Comparison of ENCODE assay signal across 9 mouse cellular contexts in the genomic region with DNA sequence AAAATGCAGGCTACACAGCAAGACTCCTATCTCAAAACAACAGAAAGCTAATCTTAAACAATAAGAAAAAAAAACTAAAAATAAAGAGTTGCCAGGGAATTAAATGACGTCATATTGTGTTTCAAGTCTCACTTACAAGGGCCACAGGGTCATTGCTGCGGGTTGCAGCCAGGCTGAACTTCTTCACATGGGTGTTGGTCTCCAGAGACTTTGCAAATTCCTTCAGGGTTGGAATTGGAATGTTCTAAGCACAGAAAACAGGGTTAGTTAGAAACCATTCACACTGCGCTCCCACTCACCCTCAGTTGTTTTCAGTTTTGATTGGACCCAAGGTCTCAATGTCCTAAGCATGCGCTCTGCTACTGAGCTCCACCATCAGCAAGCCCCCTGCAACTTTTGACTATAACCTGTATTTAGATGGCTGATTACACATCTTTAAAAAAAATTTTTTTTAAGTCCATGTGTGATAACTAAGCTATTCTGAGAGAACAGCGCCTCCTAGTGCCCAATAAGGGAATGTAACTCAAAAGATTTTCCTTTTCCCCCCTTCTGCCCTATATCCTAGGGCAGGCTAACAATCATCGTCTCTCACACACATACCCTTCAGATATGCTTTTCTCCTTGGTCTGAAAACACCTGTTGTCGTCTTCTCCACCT. TPM values are rescaled to one million over a fixed set of nuclear protein-coding genes. Genes with fewer than 3 reads are reported as not detected.
A peak's percentile ranks its signal among the peaks of the same experiment; 100 is the strongest.
DNase-seq lines count a peak whose midpoint lies in the region; ATAC-seq lines count a peak whose summit lies in the region.
"Had no signal": no experiment of that assay in that cellular context is flagged by ENCODE, and none has a peak within 500 bp of the region (broad histone marks: within the 10 kb centered on the region; RNA-seq: fewer than 3 reads in every experiment).

No protein-coding gene starts in this region.

- 51% methylated on average over 7 of the region's 7 CpGs for WGBS in heart, embryonic 11.5 days (ENCODE audit: insufficient replicate concordance)
- 41% methylated on average over 7 of the region's 7 CpGs for WGBS in kidney, embryonic 16.5 days
- WGBS in intestine, embryonic 16.5 days = 54% methylated on average over 7 of the region's 7 CpGs

- no peak overlapping the region for H3K4me2 ChIP-seq in heart, embryonic 11.5 days
- H3K4me2 ChIP-seq in kidney, embryonic 16.5 days (replicated peaks; ENCODE audit: low read depth, low read length) = no peak overlapping the region
- no peak overlapping the region for H3K4me2 ChIP-seq in intestine, embryonic 16.5 days (ENCODE audit: low read depth, low read length)
- H3K4me2 ChIP-seq: liver, embryonic 15.5 days had no signal

- no peaks in the 10 kb centered on the region for H3K36me3 ChIP-seq in heart, embryonic 11.5 days (ENCODE audit: control insufficient read depth, insufficient read depth, low read length)
- no peaks in the 10 kb centered on the region for H3K36me3 ChIP-seq in kidney, embryonic 16.5 days (ENCODE audit: insufficient read depth, low read length)
- H3K36me3 ChIP-seq in intestine, embryonic 16.5 days (ENCODE audit: control insufficient read depth, insufficient read depth, low read length) = no peaks in the 10 kb centered on the region
- H3K36me3 ChIP-seq: liver, embryonic 15.5 days had no signal

- no peaks in the 10 kb centered on the region for H3K9me3 ChIP-seq in heart, embryonic 11.5 days (replicated peaks; ENCODE audit: control insufficient read depth, low read length)
- no peaks in the 10 kb centered on the region for H3K9me3 ChIP-seq in kidney, embryonic 16.5 days (ENCODE audit: low read length)
- H3K9me3 ChIP-seq in intestine, embryonic 16.5 days (ENCODE audit: control insufficient read depth, low read length) = no peaks in the 10 kb centered on the region
- H3K9me3 ChIP-seq: liver, embryonic 15.5 days had no signal

- no peaks in the 10 kb centered on the region for H3K4me1 ChIP-seq in heart, embryonic 11.5 days (ENCODE audit: control insufficient read depth, insufficient read depth, low read length)
- H3K4me1 ChIP-seq in kidney, embryonic 16.5 days (ENCODE audit: insufficient read depth, low read length) = peaks cover 8% of the 10 kb centered on the region
- H3K4me1 ChIP-seq in intestine, embryonic 16.5 days (ENCODE audit: control insufficient read depth, insufficient read depth, low read length) = peaks cover 3% of the 10 kb centered on the region; the same call in 1 of the 2 replicates
- H3K4me1 ChIP-seq: liver, embryonic 15.5 days had no signal

- H3K27ac ChIP-seq in heart, embryonic 11.5 days (ENCODE audit: low read depth, low read length) = no peak overlapping the region
- no peak overlapping the region for H3K27ac ChIP-seq in kidney, embryonic 16.5 days (ENCODE audit: low read length)
- H3K27ac ChIP-seq in intestine, embryonic 16.5 days (ENCODE audit: low read length) = no peak overlapping the region
- H3K27ac ChIP-seq: liver, embryonic 15.5 days had no signal

- ATAC-seq in heart, embryonic 11.5 days (replicated peaks; ENCODE audit: insufficient number of reproducible peaks, low FRiP score, low TSS enrichment) = no peak
- ATAC-seq in CD4-positive, CD25-positive, alpha-beta regulatory T cell, adult 4 months = peak; percentile 74
- peak; percentile 40; the same call in 1 of the 2 replicates for ATAC-seq in kidney, embryonic 16.5 days (ENCODE audit: low FRiP score, low TSS enrichment)
- no peak for ATAC-seq in intestine, embryonic 16.5 days

- peak; percentile 94 for DNase-seq in heart, adult 11 months
- DNase-seq in c-Kit-positive CD71-positive TER-119-positive erythroid progenitor cells, embryonic 14.5 days (ENCODE audit: low spot score) = peak; percentile 50
- DNase-seq in retina, postnatal 7 days (ENCODE audit: low read depth, low spot score) = peak; percentile 29
- no peak for DNase-seq in layer of hippocampus, postnatal 36 days

- H3K4me3 ChIP-seq in heart, embryonic 11.5 days (ENCODE audit: low read depth, low read length) = no peak overlapping the region
- no peak overlapping the region for H3K4me3 ChIP-seq in kidney, embryonic 16.5 days (ENCODE audit: low read length)
- no peak overlapping the region for H3K4me3 ChIP-seq in intestine, embryonic 16.5 days (ENCODE audit: low read length)
- H3K4me3 ChIP-seq: liver, embryonic 15.5 days had no signal

- H3K9ac ChIP-seq in heart, embryonic 11.5 days (ENCODE audit: low read depth, low read length) = no peak overlapping the region
- H3K9ac ChIP-seq in kidney, embryonic 16.5 days (replicated peaks; ENCODE audit: low read length) = no peak overlapping the region
- H3K9ac ChIP-seq in intestine, embryonic 16.5 days (ENCODE audit: low read depth, low read length) = no peak overlapping the region
- H3K9ac ChIP-seq: liver, embryonic 15.5 days had no signal

- H3K27me3 ChIP-seq in heart, embryonic 11.5 days (ENCODE audit: control insufficient read depth, insufficient read depth, low read length) = no peaks in the 10 kb centered on the region
- no peaks in the 10 kb centered on the region for H3K27me3 ChIP-seq in kidney, embryonic 16.5 days (ENCODE audit: insufficient read depth, low read length)
- no peaks in the 10 kb centered on the region for H3K27me3 ChIP-seq in intestine, embryonic 16.5 days (replicated peaks; ENCODE audit: control insufficient read depth, insufficient read depth, low read length)
- H3K27me3 ChIP-seq: liver, embryonic 15.5 days had no signal

RNA-seq across cellular contexts. Expression of a gene that starts 22.4 kb away (rescaled TPM):
- polyA plus RNA-seq in heart, embryonic 11.5 days (2014; fragmentation: Nextera tagmentation; extraction: Ambion mirVana) = 80.0 and 86.9 TPM in 2 replicates
- 100 to 1,000 TPM; 147 to 187 TPM for polyA plus RNA-seq in CD4-positive, CD25-positive, alpha-beta regulatory T cell, adult 4 months (2017; shearing (Covaris generic))
- 157 and 167 TPM in 2 replicates for polyA plus RNA-seq in kidney, embryonic 16.5 days (2015; fragmentation: Nextera tagmentation; extraction: Ambion mirVana)
- polyA plus RNA-seq in intestine, embryonic 16.5 days (2015; fragmentation: Nextera tagmentation; extraction: Ambion mirVana) = 102 and 104 TPM in 2 replicates
- total RNA-seq in layer of hippocampus, postnatal 36 days (2021) = 10 to 100 TPM; 46.4 to 47.3 TPM

RNA-seq across cellular contexts. Expression of a gene that starts 29.3 kb away (rescaled TPM):
- 5.9 and 6.1 TPM in 2 replicates for polyA plus RNA-seq in heart, embryonic 11.5 days (2014; fragmentation: Nextera tagmentation; extraction: Ambion mirVana)
- under 1 TPM in 1 of 2 experiments, not detected in 1; 0.29 TPM for polyA plus RNA-seq in CD4-positive, CD25-positive, alpha-beta regulatory T cell, adult 4 months (2017; shearing (Covaris generic))
- 19.7 and 20.8 TPM in 2 replicates for polyA plus RNA-seq in kidney, embryonic 16.5 days (2015; fragmentation: Nextera tagmentation; extraction: Ambion mirVana)
- polyA plus RNA-seq in intestine, embryonic 16.5 days (2015; fragmentation: Nextera tagmentation; extraction: Ambion mirVana) = 10.7 and 16.2 TPM in 2 replicates
- total RNA-seq in layer of hippocampus, postnatal 36 days (2021) = 100 to 1,000 TPM; 370 to 392 TPM

RNA-seq across cellular contexts. Expression of a gene that starts 43.7 kb away (rescaled TPM):
- 16.3 and 18.4 TPM in 2 replicates for polyA plus RNA-seq in heart, embryonic 11.5 days (2014; fragmentation: Nextera tagmentation; extraction: Ambion mirVana)
- 1 to 10 TPM; 3.9 to 5.6 TPM for polyA plus RNA-seq in CD4-positive, CD25-positive, alpha-beta regulatory T cell, adult 4 months (2017; shearing (Covaris generic))
- 31.0 and 31.5 TPM in 2 replicates for polyA plus RNA-seq in kidney, embryonic 16.5 days (2015; fragmentation: Nextera tagmentation; extraction: Ambion mirVana)
- polyA plus RNA-seq in intestine, embryonic 16.5 days (2015; fragmentation: Nextera tagmentation; extraction: Ambion mirVana) = 15.9 and 18.7 TPM in 2 replicates
- 10 to 100 TPM; 61.8 to 65.8 TPM for total RNA-seq in layer of hippocampus, postnatal 36 days (2021)

Comparison
In these comparisons a context has a peak if more than half of its experiments do, and no peak if none do; other contexts are left out.
1. DNase-seq: peak in heart, adult 11 months (single experiment), c-Kit-positive CD71-positive TER-119-positive erythroid progenitor cells, embryonic 14.5 days (single experiment) and retina, postnatal 7 days (single experiment); none in layer of hippocampus, postnatal 36 days (0 of 2).
2. ATAC-seq: peak in CD4-positive, CD25-positive, alpha-beta regulatory T cell, adult 4 months (single experiment) and kidney, embryonic 16.5 days (single experiment); none in heart, embryonic 11.5 days (single experiment) and intestine, embryonic 16.5 days (single experiment).